Mouse (Mus musculus) urinary bladder, postnatal 25 days (tissue): Measurements from ENCODE around the gene Dlg1.
A peak's percentile ranks its signal among the peaks of the same experiment; 100 is the strongest.

Experiments
- DNase-seq: peaks from one replicate; pipeline ENCODE4 v3.0.0; 2022; ENCODE audit warnings: low spot score

Gene Dlg1

DNA sequence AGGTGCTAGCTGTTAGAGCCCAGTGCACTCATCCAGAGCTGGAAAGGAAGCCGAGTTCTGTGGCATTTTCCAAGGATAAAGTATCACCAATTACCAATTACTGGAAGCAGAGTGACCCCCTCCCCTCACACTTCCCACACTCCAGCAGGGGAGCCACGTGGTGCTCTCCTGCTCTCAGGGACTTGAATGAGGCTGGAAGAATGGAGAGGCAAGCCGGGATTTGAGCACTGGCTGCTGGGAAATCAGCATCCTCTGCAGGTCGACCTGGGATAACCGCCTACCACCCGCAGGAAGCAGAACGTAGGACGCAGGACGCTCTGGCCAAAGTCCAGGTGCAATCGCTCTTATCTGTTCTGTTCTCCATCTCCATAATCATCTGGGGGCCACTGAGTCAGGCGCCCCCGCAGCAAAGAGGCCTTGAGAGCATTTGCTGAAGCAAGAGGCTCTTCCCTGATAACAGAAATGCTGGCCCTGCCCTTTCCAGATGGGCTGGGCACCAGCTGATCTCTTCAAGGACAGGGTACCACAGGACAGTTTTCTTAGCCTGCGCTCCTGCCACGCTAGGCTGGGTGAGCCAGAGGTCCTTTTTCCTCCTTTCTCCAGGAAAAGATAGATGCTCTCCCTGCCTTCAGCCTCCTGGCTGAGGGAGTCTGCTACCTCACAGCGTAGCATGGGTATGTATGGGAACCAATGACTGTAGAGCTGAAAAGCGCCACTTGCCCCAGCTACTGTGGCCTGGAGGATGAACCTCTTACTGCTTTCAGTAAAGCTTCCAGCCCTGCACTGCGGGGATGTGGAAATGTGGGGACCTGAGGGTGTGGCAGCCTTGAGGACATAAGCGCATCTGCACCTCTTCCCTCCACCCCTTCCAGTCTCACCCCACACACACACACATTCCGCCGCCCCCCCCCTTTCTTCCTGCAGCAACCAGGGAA lies 242.9 kb downstream of the Dlg1 start:
- no peak for DNase-seq

DNA sequence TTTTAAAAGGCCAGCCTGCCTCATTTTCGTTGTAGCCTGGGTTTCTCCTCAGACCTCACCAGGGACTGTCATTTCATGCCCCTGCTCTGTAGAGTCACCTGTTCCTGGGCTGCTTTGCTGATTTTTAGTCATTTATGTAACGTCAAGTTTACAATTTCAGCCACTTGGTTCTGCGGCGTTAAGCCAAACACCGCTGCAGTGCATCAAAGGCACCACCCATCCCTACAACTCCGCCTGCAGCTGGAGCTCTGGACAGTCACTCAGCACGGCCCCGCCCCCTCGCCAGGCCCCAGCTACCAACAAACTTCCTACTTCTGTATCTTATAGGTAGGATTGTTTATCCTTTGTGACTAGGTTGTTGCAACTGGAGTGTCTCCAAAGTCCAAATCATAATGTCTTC lies 243.7 kb downstream of the Dlg1 start:
- DNase-seq, result peak; percentile 35

DNA sequence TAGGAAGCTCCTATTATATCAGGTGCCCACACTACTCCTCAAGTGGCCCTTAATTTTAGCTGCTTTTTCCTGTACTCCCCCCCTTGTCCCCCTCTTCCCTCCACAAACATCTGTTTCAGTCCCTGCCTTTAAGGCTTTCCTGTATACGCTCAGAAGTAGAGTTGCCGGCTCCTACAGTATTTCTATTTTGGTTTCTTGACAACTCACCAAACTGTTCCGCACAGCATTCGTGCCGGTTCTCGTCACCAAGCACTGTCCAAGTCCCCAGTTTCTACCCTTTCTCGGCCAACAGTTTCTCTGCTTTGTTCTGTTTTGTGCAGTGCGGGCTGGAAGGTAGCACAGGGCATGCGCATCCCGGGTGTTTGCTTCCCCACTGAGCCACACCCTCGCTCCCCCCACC lies 245.7 kb downstream of the Dlg1 start:
- DNase-seq, result no peak

DNA sequence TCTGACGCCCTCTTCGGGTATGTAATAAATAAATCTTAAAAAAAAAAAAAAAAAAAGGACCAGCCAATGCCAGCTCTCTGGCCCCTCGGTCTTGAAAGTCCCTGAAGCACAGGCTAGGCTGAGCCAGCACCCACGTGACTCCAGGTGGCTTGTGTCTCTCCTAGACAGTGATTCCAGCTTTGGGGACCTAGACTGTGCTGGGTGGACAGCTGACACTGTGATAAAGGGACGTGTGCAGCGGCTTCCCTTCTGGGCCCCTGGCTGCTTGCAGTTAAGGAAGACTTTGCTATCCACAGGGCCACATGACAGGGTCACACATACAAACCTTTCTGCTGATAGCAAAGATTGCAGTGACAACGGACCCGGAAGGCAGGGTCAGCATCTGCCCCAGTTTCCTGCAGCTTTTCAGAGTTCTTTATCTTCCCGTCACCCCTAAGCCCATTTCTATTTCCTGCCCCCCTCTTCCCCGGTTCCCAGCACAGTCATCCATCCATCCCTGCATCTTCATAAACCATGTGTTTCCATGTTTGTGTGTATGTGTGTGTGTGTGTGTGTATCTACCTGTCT lies 247.1 kb downstream of the Dlg1 start:
- no peak for DNase-seq

DNA sequence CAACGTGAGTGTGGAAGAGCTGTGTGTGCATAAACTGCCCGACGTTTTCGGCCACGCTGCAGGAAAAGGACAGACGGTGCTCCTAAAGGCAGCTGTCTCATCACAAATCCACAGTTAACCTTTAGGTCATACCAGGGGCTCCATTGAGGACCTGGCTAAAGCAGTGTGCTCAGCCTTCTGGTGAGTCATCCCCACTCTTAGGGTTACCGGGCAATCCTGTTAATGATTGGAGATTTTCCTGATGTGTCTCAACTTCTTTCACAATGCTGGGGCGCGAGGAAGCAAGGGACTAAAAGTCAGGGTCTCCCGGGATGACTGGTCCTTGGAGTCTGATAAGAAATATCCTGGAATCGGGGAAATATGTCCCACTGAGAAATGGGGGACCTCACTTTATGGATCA lies 254.5 kb downstream of the Dlg1 start:
- DNase-seq, result no peak

DNA sequence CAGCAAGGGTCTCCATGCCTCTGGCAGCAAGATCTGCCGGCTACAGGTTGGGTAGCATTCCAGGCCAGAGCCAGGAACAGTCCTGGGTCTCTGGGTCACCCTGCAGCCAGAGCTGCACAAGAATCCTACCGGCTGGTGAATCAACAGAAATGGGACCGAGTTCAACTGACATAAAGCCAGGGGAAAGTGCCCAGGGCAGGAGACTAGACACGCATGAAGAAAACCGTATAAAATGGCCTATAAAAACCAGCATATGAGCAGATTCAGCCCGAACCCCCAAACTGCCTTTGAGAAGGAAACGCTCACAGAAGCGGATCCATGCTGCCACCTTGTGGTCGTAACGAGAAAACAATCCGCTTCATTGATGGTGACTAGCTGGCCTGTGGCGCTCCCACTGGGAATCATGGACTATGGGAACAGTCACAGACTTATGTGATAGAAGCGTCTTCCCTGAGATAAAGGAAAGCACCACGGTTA lies 255.0 kb downstream of the Dlg1 start:
- DNase-seq, result peak; percentile 64

DNA sequence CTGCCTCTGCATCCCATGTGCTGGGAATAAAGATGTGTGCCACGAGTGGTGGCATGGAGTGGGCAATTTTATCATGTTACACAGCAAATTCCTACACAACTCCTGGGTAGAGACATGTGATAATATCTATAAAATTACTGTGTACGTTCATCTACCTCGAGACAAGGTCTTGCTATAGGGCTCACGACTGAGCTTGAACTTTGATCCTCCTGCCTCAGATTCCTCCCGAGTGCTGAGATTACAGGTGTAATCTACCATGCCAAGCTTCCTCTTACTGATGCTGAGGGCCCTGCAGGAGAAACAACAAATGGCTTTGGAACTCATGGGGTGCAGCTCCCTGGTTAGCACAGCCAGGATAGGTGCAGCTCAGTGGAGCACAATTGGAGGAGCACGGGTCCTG lies 261.1 kb downstream of the Dlg1 start:
- DNase-seq, result no peak
